Mouse (Mus musculus) limb, embryonic 14.5 days (tissue): Measurements from ENCODE around the gene Stpg3. TPM values are rescaled to one million over a fixed set of nuclear protein-coding genes. Genes with fewer than 3 reads are reported as not detected.
A peak's percentile ranks its signal among the peaks of the same experiment; 100 is the strongest.

Experiments used
- ATAC-seq: fragments of 200-750 bp; cut with Nextera tagmentation; 2 replicates; pipeline ENCODE4 v1.8.0; 2017; ENCODE audit warnings: low read depth, moderate number of reproducible peaks, moderate TSS enrichment; ENCODE audit not compliant: low FRiP score
- DNase-seq: peaks from one replicate; pipeline ENCODE4 v3.0.0-alpha.2; 2015; ENCODE audit warnings: low spot score
- H3K27ac ChIP-seq: fragments of 300-500 bp; sonication (generic); replicated peaks from 2 replicates; pipeline ENCODE4 v1.5.1; 2014; ENCODE audit warnings: low read depth, mild to moderate bottlenecking, low read length, moderate library complexity, mixed read lengths
- H3K27me3 ChIP-seq: fragments of 300-500 bp; sonication (generic); 2 replicates; pipeline ENCODE4 v1.6.1; 2014; ENCODE audit warnings: low read length, mixed read lengths; ENCODE audit not compliant: control insufficient read depth, insufficient read depth
- H3K36me3 ChIP-seq: fragments of 300-500 bp; sonication (generic); 2 replicates; pipeline ENCODE4 v1.6.1; 2014; ENCODE audit warnings: mild to moderate bottlenecking, low read length, moderate library complexity, mixed read lengths; ENCODE audit not compliant: control insufficient read depth, insufficient read depth
- H3K4me1 ChIP-seq: fragments of 300-500 bp; sonication (generic); 2 replicates; pipeline ENCODE4 v1.6.1; 2014; ENCODE audit warnings: antibody characterized with exemption, low read length, mixed read lengths; ENCODE audit not compliant: control insufficient read depth, insufficient read depth
- H3K4me2 ChIP-seq: fragments of 300-500 bp; sonication (generic); replicated peaks from 2 replicates; pipeline ENCODE4 v1.6.1; 2014; ENCODE audit warnings: low read depth, mild to moderate bottlenecking, low read length, moderate library complexity; ENCODE audit not compliant: severe bottlenecking
- H3K4me3 ChIP-seq: fragments of 300-500 bp; sonication (generic); replicated peaks from 2 replicates; pipeline ENCODE4 v1.5.1; 2014; ENCODE audit warnings: low read length
- H3K9ac ChIP-seq: fragments of 300-500 bp; sonication (generic); 2 replicates; pipeline ENCODE4 v1.6.1; 2014; ENCODE audit warnings: mild to moderate bottlenecking, low read depth, low read length, moderate library complexity; ENCODE audit not compliant: severe bottlenecking
- H3K9me3 ChIP-seq: fragments of 300-500 bp; sonication (generic); 2 replicates; pipeline ENCODE4 v1.6.1; 2016; ENCODE audit warnings: low read length; ENCODE audit not compliant: control insufficient read depth
- POLR2A ChIP-seq: fragments of 200-500 bp; IDR thresholded peaks from 2 replicates; pipeline ENCODE4 v1.8.0; 2012; ENCODE audit warnings: inconsistent platforms, mild to moderate bottlenecking, moderate library complexity, borderline replicate concordance; ENCODE audit not compliant: insufficient read depth, insufficient read length; ENCODE audit errors: extremely low read depth
- WGBS: fragments of 180-500 bp; shearing (Covaris S2); extraction: QIAGEN DNeasy Blood & Tissue Kit; methylation state at CpG from one replicate; pipeline ENCODE4 v1.1.7; 2014; 5-methylcytosine and 5-hydroxymethylcytosine counted together
- polyA plus RNA-seq, 2 experiments: library from polyadenylated mRNA; depleted of rRNA in 1 of 2; stranded (reverse) in 1 of 2; unstranded in 1 of 2; fragments of >200 nt; fragmentation: Nextera tagmentation in 1 of 2; extraction: Ambion mirVana in 1 of 2; gene quantifications; 2 replicates each; pipeline versions ENCODE4 v1.2.1 to v1.2.3; 2012 to 2014

Stpg3 gene
- polyA plus RNA-seq, 2 experiments = not detected

- Histone ChIP-seq H3K4me3 (no peak overlapping the region), H3K9me3 (no peaks in the 10 kb centered on the region), H3K4me2 (no peak overlapping the region), H3K36me3 (no peaks in the 10 kb centered on the region), H3K9ac (no peak overlapping the region), H3K4me1 (peaks cover 5% of the 10 kb centered on the region), H3K27me3 (no peaks in the 10 kb centered on the region), H3K27ac (no peak overlapping the region)
- ATAC-seq = no peak
- no peak for TF ChIP-seq POLR2A
- no peak for DNase-seq
- 30% methylated on average over 5 of the region's 5 CpGs for WGBS
Measured at GRCm38 (mm10) chr2:25169778-25170177, 44.7 kb downstream of the Stpg3 start.

DNA sequence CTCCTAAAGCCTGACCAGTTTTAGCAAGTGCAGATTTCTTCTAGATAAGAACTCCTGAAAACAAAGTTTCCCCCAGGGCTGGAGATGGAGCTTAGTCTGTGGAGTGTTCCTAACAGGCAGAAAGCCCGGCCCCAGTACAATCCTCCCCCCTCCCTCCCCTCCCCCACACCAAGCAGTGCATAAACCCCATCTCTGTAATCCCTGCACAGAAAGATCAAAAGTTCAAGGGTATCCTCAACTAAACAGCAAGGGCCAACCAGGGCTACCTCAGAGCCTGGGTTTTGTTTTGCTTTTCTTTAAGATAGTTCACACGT is 45.8 kb downstream of the Stpg3 start:
- Histone ChIP-seq H3K4me2 (peak overlapping the region; percentile 66), H3K36me3 (no peaks in the 10 kb centered on the region), H3K4me1 (peaks cover 8% of the 10 kb centered on the region), H3K9me3 (no peaks in the 10 kb centered on the region), H3K4me3 (peak overlapping the region; percentile 46), H3K27me3 (no peaks in the 10 kb centered on the region), H3K27ac (no peak overlapping the region), H3K9ac (peak overlapping the region; percentile 52; the same call in 1 of the 2 replicates)
- TF ChIP-seq POLR2A = no peak
- WGBS = 9% methylated on average over 2 of the region's 2 CpGs
- ATAC-seq = 0 out of 2 replicates have a peak, but pooled peaks have one; percentile 6
- no peak for DNase-seq

DNA sequence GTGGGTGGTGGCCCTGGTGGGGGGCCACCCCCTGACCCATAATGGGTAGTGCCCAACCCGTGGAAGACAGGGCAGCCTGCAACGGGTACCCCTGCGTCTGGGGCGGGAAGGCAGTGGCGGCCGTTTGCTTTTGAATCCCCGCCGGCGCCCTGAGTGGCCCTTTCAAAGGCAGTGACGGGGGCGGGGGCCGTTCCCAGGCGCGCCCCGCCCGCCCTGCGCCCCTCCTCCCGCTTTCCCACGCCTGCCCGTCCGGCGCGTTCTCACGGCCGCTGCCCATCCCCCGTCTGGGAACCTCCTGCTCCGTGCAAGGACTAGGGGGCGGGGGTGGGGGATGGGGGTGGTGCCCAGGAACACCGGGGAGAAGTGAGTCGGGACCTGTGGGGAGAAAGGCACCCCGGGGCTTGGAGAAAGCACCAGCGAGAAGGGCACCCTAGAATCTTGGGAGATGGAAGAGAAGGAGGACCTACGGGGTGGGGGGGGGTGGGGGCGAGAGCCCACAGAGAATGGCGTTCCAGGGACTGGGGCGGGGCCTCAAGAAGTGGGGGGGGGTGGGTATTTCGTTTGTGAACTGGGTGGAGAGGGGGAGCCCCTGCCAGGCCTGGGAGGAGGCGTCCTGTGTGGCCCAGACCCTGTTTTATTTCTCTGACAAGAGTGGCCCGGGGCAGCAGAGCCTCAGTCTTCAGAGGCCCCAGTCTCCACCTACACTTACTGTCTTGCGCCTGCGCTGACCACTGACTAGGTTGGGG is 46.3 kb downstream of the Stpg3 start:
- peak overlapping the region; percentile 52 for H3K9ac ChIP-seq
- H3K4me2 ChIP-seq = peak overlapping the region; percentile 66
- no peak for TF ChIP-seq POLR2A
- H3K4me1 ChIP-seq = peaks cover 13% of the 10 kb centered on the region
- H3K4me3 ChIP-seq = peak overlapping the region; percentile 46
- ATAC-seq = peak; percentile 54
- H3K36me3 ChIP-seq = no peaks in the 10 kb centered on the region
- WGBS = 2% methylated on average over 16 of the region's 41 CpGs
- no peak overlapping the region; the same call in 1 of the 2 replicates for H3K27ac ChIP-seq
- peak; percentile 58 for DNase-seq
- no peaks in the 10 kb centered on the region for H3K27me3 ChIP-seq
- no peaks in the 10 kb centered on the region for H3K9me3 ChIP-seq

DNA sequence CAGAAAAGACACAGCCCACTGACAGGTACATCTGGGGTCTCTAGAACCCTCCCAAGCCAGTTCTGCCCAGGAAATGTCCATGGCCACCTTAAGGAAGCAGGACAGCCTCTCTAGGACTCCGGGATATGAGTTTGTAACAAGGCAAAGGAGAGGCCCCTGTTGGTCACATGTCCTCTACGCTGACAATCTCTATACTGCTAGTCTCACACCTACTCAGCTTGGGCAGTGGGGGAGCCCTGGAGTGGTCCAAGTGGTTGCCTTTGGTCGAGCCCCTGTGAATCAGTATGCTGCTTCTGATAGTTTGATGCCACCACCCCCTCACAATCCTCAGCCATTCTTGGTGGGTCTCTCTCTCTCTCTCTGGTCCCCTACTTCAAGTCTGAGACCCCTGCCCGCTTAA is 47.0 kb downstream of the Stpg3 start:
- no peak for ATAC-seq
- WGBS = 16% methylated on average over 4 of the region's 4 CpGs
- Histone ChIP-seq H3K4me1 (peaks cover 13% of the 10 kb centered on the region), H3K4me3 (peak overlapping the region; percentile 46), H3K27ac (no peak overlapping the region), H3K27me3 (no peaks in the 10 kb centered on the region), H3K9ac (peak overlapping the region; percentile 52; the same call in 1 of the 2 replicates), H3K9me3 (no peaks in the 10 kb centered on the region), H3K4me2 (peak overlapping the region; percentile 66), H3K36me3 (no peaks in the 10 kb centered on the region)
- DNase-seq = no peak
- no peak for TF ChIP-seq POLR2A

Other genes starting within 250 kb of the Stpg3 start
Only the 30 nearest of the 32 such genes appear.
- 63.6 and 81.9 TPM in 2 replicates for gene Mrpl41, start 239.5 kb downstream of the Stpg3 start, polyA plus RNA-seq (2012; rRNA removed)
- gene Mrpl41, start 239.5 kb downstream of the Stpg3 start, polyA plus RNA-seq (2014; fragmentation: Nextera tagmentation; extraction: Ambion mirVana) = 133 and 136 TPM in 2 replicates
- gene Pnpla7, start 238.6 kb downstream of the Stpg3 start, polyA plus RNA-seq (2012; rRNA removed) = 11.1 and 12.0 TPM in 2 replicates
- gene Pnpla7, start 238.6 kb downstream of the Stpg3 start, polyA plus RNA-seq (2014; fragmentation: Nextera tagmentation; extraction: Ambion mirVana) = 7.9 and 9.0 TPM in 2 replicates
- 143 and 216 TPM in 2 replicates for gene Nsmf, start 160.3 kb downstream of the Stpg3 start, polyA plus RNA-seq (2012; rRNA removed)
- 48.6 and 67.7 TPM in 2 replicates for gene Nsmf, start 160.3 kb downstream of the Stpg3 start, polyA plus RNA-seq (2014; fragmentation: Nextera tagmentation; extraction: Ambion mirVana)
- gene Entpd8, start 134.3 kb downstream of the Stpg3 start, polyA plus RNA-seq (2012; rRNA removed) = 0.13 and 0.26 TPM in 2 replicates
- gene Entpd8, start 134.3 kb downstream of the Stpg3 start, polyA plus RNA-seq (2014; fragmentation: Nextera tagmentation; extraction: Ambion mirVana) = not detected in 2 replicates
- 0.12 and 0.13 TPM in 2 replicates for gene Noxa1, start 119.5 kb downstream of the Stpg3 start, polyA plus RNA-seq (2012; rRNA removed)
- gene Noxa1, start 119.5 kb downstream of the Stpg3 start, polyA plus RNA-seq (2014; fragmentation: Nextera tagmentation; extraction: Ambion mirVana) = 0.15 TPM in 1 of 2 replicates, not detected in the other
- gene Nrarp, start 33.9 kb downstream of the Stpg3 start, polyA plus RNA-seq (2012; rRNA removed) = 34.0 and 34.1 TPM in 2 replicates
- 27.7 and 28.2 TPM in 2 replicates for gene Nrarp, start 33.9 kb downstream of the Stpg3 start, polyA plus RNA-seq (2014; fragmentation: Nextera tagmentation; extraction: Ambion mirVana)
- 5.9 and 6.4 TPM in 2 replicates for gene Tor4a, start 17.8 kb downstream of the Stpg3 start, polyA plus RNA-seq (2012; rRNA removed)
- gene Tor4a, start 17.8 kb downstream of the Stpg3 start, polyA plus RNA-seq (2014; fragmentation: Nextera tagmentation; extraction: Ambion mirVana) = 8.1 and 8.5 TPM in 2 replicates
- gene Nelfb, start 3.1 kb downstream of the Stpg3 start, polyA plus RNA-seq (2012; rRNA removed) = 84.4 and 98.3 TPM in 2 replicates
- gene Nelfb, start 3.1 kb downstream of the Stpg3 start, polyA plus RNA-seq (2014; fragmentation: Nextera tagmentation; extraction: Ambion mirVana) = 88.4 and 106 TPM in 2 replicates
- not detected in 2 replicates for gene Fam166a, start 4.1 kb upstream of the Stpg3 start, polyA plus RNA-seq (2012; rRNA removed)
- 0.17 TPM in 1 of 2 replicates, not detected in the other for gene Fam166a, start 4.1 kb upstream of the Stpg3 start, polyA plus RNA-seq (2014; fragmentation: Nextera tagmentation; extraction: Ambion mirVana)
- 501 and 550 TPM in 2 replicates for gene Tubb4b, start 10.1 kb upstream of the Stpg3 start, polyA plus RNA-seq (2012; rRNA removed)
- gene Tubb4b, start 10.1 kb upstream of the Stpg3 start, polyA plus RNA-seq (2014; fragmentation: Nextera tagmentation; extraction: Ambion mirVana) = 404 and 419 TPM in 2 replicates
- 0.19 TPM in 1 of 2 replicates, not detected in the other for gene Slc34a3, start 19.7 kb upstream of the Stpg3 start, polyA plus RNA-seq (2012; rRNA removed)
- gene Slc34a3, start 19.7 kb upstream of the Stpg3 start, polyA plus RNA-seq (2014; fragmentation: Nextera tagmentation; extraction: Ambion mirVana) = not detected in 2 replicates
- 0.05 TPM in 1 of 2 replicates, not detected in the other for gene Rnf224, start 22.1 kb upstream of the Stpg3 start, polyA plus RNA-seq (2012; rRNA removed)
- gene Rnf224, start 22.1 kb upstream of the Stpg3 start, polyA plus RNA-seq (2014; fragmentation: Nextera tagmentation; extraction: Ambion mirVana) = not detected in 2 replicates
- 14.8 and 19.1 TPM in 2 replicates for gene Rnf208, start 27.6 kb upstream of the Stpg3 start, polyA plus RNA-seq (2012; rRNA removed)
- gene Rnf208, start 27.6 kb upstream of the Stpg3 start, polyA plus RNA-seq (2014; fragmentation: Nextera tagmentation; extraction: Ambion mirVana) = 13.0 and 15.8 TPM in 2 replicates
- 0.65 and 1.5 TPM in 2 replicates for gene Cysrt1, start 27.8 kb upstream of the Stpg3 start, polyA plus RNA-seq (2012; rRNA removed)
- gene Cysrt1, start 27.8 kb upstream of the Stpg3 start, polyA plus RNA-seq (2014; fragmentation: Nextera tagmentation; extraction: Ambion mirVana) = 2.8 and 7.6 TPM in 2 replicates
- 19.2 and 24.6 TPM in 2 replicates for gene AL732309.1, start 32.2 kb upstream of the Stpg3 start, polyA plus RNA-seq (2012; rRNA removed)
- gene AL732309.1, start 32.2 kb upstream of the Stpg3 start, polyA plus RNA-seq (2014; fragmentation: Nextera tagmentation; extraction: Ambion mirVana) = 6.4 and 8.3 TPM in 2 replicates
- gene Tmem203, start 40.8 kb upstream of the Stpg3 start, polyA plus RNA-seq (2012; rRNA removed) = 29.7 and 33.9 TPM in 2 replicates
- 16.3 and 21.8 TPM in 2 replicates for gene Tmem203, start 40.8 kb upstream of the Stpg3 start, polyA plus RNA-seq (2014; fragmentation: Nextera tagmentation; extraction: Ambion mirVana)
- gene Tprn, start 48.0 kb upstream of the Stpg3 start, polyA plus RNA-seq (2012; rRNA removed) = 4.9 and 6.0 TPM in 2 replicates
- 6.1 and 6.8 TPM in 2 replicates for gene Tprn, start 48.0 kb upstream of the Stpg3 start, polyA plus RNA-seq (2014; fragmentation: Nextera tagmentation; extraction: Ambion mirVana)
- gene Ssna1, start 57.8 kb upstream of the Stpg3 start, polyA plus RNA-seq (2012; rRNA removed) = 124 and 135 TPM in 2 replicates
- 254 and 267 TPM in 2 replicates for gene Ssna1, start 57.8 kb upstream of the Stpg3 start, polyA plus RNA-seq (2014; fragmentation: Nextera tagmentation; extraction: Ambion mirVana)
- 121 and 165 TPM in 2 replicates for gene Anapc2, start 57.8 kb upstream of the Stpg3 start, polyA plus RNA-seq (2012; rRNA removed)
- 117 and 126 TPM in 2 replicates for gene Anapc2, start 57.8 kb upstream of the Stpg3 start, polyA plus RNA-seq (2014; fragmentation: Nextera tagmentation; extraction: Ambion mirVana)
- not detected in 2 replicates for gene Tmem210, start 73.5 kb upstream of the Stpg3 start, polyA plus RNA-seq (2012; rRNA removed)
- not detected in 2 replicates for gene Tmem210, start 73.5 kb upstream of the Stpg3 start, polyA plus RNA-seq (2014; fragmentation: Nextera tagmentation; extraction: Ambion mirVana)
- 0.09 TPM in 1 of 2 replicates, not detected in the other for gene Lrrc26, start 75.3 kb upstream of the Stpg3 start, polyA plus RNA-seq (2012; rRNA removed)
- gene Lrrc26, start 75.3 kb upstream of the Stpg3 start, polyA plus RNA-seq (2014; fragmentation: Nextera tagmentation; extraction: Ambion mirVana) = 0.15 TPM in 1 of 2 replicates, not detected in the other
- 0.34 and 0.42 TPM in 2 replicates for gene Grin1, start 104.5 kb upstream of the Stpg3 start, polyA plus RNA-seq (2012; rRNA removed)
- gene Grin1, start 104.5 kb upstream of the Stpg3 start, polyA plus RNA-seq (2014; fragmentation: Nextera tagmentation; extraction: Ambion mirVana) = 0.43 and 1.3 TPM in 2 replicates
- 34.8 and 35.3 TPM in 2 replicates for gene Man1b1, start 117.7 kb upstream of the Stpg3 start, polyA plus RNA-seq (2012; rRNA removed)
- gene Man1b1, start 117.7 kb upstream of the Stpg3 start, polyA plus RNA-seq (2014; fragmentation: Nextera tagmentation; extraction: Ambion mirVana) = 70.2 and 83.5 TPM in 2 replicates
- gene Dpp7, start 141.7 kb upstream of the Stpg3 start, polyA plus RNA-seq (2012; rRNA removed) = 43.6 and 50.6 TPM in 2 replicates
- 24.7 and 25.8 TPM in 2 replicates for gene Dpp7, start 141.7 kb upstream of the Stpg3 start, polyA plus RNA-seq (2014; fragmentation: Nextera tagmentation; extraction: Ambion mirVana)
- 8.2 and 10.7 TPM in 2 replicates for gene Uap1l1, start 151.0 kb upstream of the Stpg3 start, polyA plus RNA-seq (2012; rRNA removed)
- gene Uap1l1, start 151.0 kb upstream of the Stpg3 start, polyA plus RNA-seq (2014; fragmentation: Nextera tagmentation; extraction: Ambion mirVana) = 15.8 and 17.6 TPM in 2 replicates
- gene Sapcd2, start 157.7 kb upstream of the Stpg3 start, polyA plus RNA-seq (2012; rRNA removed) = 42.5 and 59.7 TPM in 2 replicates
- gene Sapcd2, start 157.7 kb upstream of the Stpg3 start, polyA plus RNA-seq (2014; fragmentation: Nextera tagmentation; extraction: Ambion mirVana) = 33.1 and 35.9 TPM in 2 replicates
- 3.3 and 3.9 TPM in 2 replicates for gene Entpd2, start 181.2 kb upstream of the Stpg3 start, polyA plus RNA-seq (2012; rRNA removed)
- gene Entpd2, start 181.2 kb upstream of the Stpg3 start, polyA plus RNA-seq (2014; fragmentation: Nextera tagmentation; extraction: Ambion mirVana) = 2.1 and 2.6 TPM in 2 replicates
- 76.2 TPM in 2 replicates for gene Npdc1, start 184.7 kb upstream of the Stpg3 start, polyA plus RNA-seq (2012; rRNA removed)
- gene Npdc1, start 184.7 kb upstream of the Stpg3 start, polyA plus RNA-seq (2014; fragmentation: Nextera tagmentation; extraction: Ambion mirVana) = 38.9 and 42.9 TPM in 2 replicates
- gene Fut7, start 208.6 kb upstream of the Stpg3 start, polyA plus RNA-seq (2012; rRNA removed) = 0.05 and 0.11 TPM in 2 replicates
- gene Fut7, start 208.6 kb upstream of the Stpg3 start, polyA plus RNA-seq (2014; fragmentation: Nextera tagmentation; extraction: Ambion mirVana) = not detected in 2 replicates
- 15.3 and 17.4 TPM in 2 replicates for gene Abca2, start 214.1 kb upstream of the Stpg3 start, polyA plus RNA-seq (2012; rRNA removed)
- gene Abca2, start 214.1 kb upstream of the Stpg3 start, polyA plus RNA-seq (2014; fragmentation: Nextera tagmentation; extraction: Ambion mirVana) = 5.9 and 7.4 TPM in 2 replicates